Mouse (Mus musculus): ENCODE data around the gene Olfr1030.
"Not testable (repeated sequence)": the region's sequence is repeated elsewhere in the genome, so short reads cannot be mapped to it uniquely, and the experiment has no call there.

Gene Olfr1030

DNA sequence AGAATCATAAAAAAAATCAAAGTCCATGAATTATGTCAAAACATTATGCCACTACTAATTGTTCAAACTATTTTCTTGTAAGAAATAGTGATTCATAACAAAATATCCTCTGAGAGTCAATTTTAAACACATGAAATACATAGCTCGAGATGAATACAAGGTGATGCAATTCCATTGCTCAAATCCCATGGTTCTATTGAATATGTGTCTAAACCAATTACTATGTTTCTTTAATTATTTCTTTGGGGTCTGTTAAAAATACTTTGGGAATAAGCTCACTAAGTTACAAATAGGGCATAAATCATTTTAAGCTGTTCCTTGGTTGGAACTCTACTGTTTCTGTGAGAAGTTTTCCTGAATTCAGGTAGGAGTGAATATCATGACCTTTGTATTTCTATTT is at the start of gene Olfr1030:
Olfr1030 (plus strand) TSS at position 301 of the 400 bp plus-strand sequence.
- no peak for DNase-seq (ENCODE audit: low read depth, low spot score)

DNA sequence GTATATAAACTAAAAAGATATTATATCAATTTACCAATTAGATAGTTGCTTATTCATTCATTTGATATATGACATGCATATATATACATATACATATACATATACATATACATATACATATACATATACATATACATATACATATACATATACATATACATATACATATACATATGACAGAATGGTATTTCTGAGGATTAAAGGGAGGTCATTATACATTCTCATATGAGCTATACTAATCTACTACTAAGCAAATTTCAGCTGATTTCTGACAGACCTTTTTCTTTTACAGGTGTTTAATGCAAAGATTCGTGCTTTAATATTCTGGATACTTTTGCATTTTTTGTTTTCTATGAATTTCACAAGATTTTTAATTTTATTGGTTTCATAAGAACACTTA is 28.9 kb upstream of the Olfr1030 start, which contains the start of gene Olfr1028:
Olfr1028 (plus strand) TSS at position 301 of the 400 bp plus-strand sequence.
- DNase-seq (ENCODE audit: low read depth, low spot score): no peak

DNA sequence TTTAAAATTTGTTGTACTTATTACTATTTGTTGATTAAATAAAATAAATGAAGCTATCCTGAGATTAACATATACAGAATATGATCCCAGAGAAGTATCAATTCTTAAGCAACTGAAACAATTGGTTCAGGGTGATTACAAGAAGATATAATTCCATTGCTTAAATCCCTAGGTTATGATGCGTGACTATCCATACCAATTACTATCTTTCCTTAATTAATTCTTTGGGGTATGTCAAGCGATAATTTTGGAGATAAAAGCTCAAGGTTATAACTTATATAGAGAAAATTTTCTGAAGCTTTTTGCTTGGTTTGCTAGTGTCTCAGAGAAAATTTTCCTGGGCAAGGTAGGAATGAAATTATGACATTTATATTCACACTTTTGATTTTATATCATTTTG is 5.5 kb upstream of the Olfr1030 start, which contains the start of gene Olfr1029:
Olfr1029 (plus strand) TSS at position 301 of the 400 bp plus-strand sequence.
- DNase-seq (ENCODE audit: low read depth, low spot score): no peak

DNA sequence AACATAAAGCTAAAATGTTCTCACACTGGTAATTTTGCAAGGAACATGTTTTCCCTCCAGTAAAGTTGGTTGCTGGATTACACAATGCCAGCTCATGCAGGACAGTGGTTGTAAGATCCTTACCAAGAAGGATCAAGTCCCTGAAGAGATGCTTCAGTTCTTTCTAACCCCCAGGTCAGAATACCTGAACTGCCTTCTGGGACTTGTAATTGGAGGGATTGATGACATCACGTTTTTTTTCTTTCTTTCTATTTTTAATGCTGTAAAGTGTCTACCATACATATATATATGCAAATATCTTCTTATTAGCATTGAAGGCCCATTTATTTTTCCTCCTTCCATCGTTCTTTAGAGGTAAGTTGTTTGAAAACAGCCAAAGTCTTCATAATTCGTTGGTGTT is 10.9 kb downstream of the Olfr1030 start, which contains the start of gene Olfr1031:
Olfr1031 (plus strand) TSS at position 301 of the 400 bp plus-strand sequence.
- DNase-seq (ENCODE audit: low read depth, low spot score): no peak

GRCm38 (mm10) chr2:86005240-86005639 is 26.2 kb downstream of the Olfr1030 start, which contains the start of gene Olfr1032:
Gene Olfr1032 (plus strand): TSS chr2:86005540.
- DNase-seq (ENCODE audit: low read depth, low spot score): no peak

DNA sequence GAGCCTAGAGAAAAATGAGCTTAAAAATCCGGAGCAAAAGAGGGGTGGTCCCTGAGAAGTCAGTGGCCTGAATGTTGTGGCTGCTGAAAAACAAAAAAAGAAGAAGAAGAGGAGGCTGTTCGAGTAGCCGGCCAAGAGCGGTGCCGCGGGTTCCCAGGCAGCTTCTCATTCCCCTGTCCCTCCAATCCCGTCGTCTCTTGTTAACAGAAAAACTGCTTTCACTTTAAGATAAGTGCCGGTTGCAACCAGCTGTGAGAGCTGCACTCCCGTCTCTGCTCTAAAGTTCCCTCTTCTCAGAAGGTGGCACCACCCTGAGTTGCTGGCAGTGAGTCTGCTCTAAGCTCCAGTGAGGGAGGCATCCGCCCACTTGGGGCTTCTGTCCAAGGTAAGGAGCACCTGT is 41.3 kb downstream of the Olfr1030 start, which contains the start of gene Olfr1033:
Olfr1033 (plus strand) TSS at position 228 of the 400 bp plus-strand sequence.
- not testable (repeated sequence) for DNase-seq (ENCODE audit: low read depth, low spot score)

- not testable (repeated sequence) for DNase-seq (ENCODE audit: low read depth, low spot score)
These were observed 42.4 kb downstream of the Olfr1030 start for GRCm38 (mm10) chr2:86021518-86021917.
